Mouse (Mus musculus): ENCODE results near the gene P2rx2. TPM values are rescaled to one million over a fixed set of nuclear protein-coding genes. Genes with fewer than 3 reads are reported as not detected.
A peak's percentile ranks its signal among the peaks of the same experiment; 100 is the strongest.

P2rx2 gene
- polyA plus RNA-seq (2012; ENCODE audit: insufficient read depth, insufficient read length, missing spikeins) = not detected in 2 replicates

DNA sequence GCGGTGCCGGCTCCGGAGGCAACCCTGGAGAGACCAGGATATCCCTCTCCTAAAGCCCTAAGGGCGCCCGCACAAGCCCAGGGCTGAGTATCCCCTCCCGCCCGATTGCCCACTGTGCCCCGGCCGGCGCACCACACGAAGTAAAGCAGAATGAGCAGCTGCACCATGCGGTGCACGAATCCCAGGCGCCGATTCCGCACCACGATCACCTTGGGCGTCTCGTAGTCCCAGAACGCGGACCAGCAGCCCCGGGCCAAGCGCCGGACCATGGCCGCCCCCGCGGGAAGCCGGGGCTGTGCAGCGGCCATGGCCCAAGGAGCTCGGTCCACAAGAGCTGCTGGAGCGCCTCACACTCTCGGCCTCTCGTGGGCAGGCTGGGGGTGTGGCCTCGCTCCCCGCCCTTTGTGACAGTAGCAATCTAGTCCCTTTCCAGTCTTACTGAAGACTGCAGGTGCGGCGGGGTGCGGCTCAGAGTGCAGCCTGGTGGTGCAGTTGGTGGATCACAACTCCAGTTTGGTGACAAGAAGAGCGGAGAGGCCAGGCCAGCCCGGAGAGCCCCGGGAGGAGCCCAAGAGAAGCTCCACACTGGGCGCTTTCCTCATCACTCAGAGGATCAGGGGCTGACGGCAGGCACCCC lies at the start of gene P2rx2:
Gene P2rx2, minus strand, starts transcription at position 565 of the 637 bp plus-strand sequence.
- peak within 1 kb of the TSS; percentile 46 for H3K4me3 ChIP-seq (ENCODE audit: insufficient read depth, low read length)
- H3K27ac ChIP-seq (ENCODE audit: insufficient read depth, low read depth, low read length) = no peak within 1 kb of the TSS
- 0 out of 2 replicates have a peak, but pooled peaks cover 3% of the 10 kb centered on the region for H3K4me1 ChIP-seq (ENCODE audit: control insufficient read depth, insufficient read depth, low read length)
- TF ChIP-seq POLR2A (IDR thresholded peaks at IDR 0.05; ENCODE audit: borderline replicate concordance, low read depth, low read length) (no peak), CTCF (IDR thresholded peaks at IDR 0.05; ENCODE audit: low read depth, low read length) (no peak)

- H3K27ac ChIP-seq (ENCODE audit: insufficient read depth, low read depth, low read length) = no peak overlapping the region
- TF ChIP-seq POLR2A (IDR thresholded peaks at IDR 0.05; ENCODE audit: borderline replicate concordance, low read depth, low read length) (no peak), CTCF (IDR thresholded peaks at IDR 0.05; ENCODE audit: low read depth, low read length) (no peak)
- H3K4me1 ChIP-seq (ENCODE audit: control insufficient read depth, insufficient read depth, low read length) = peaks cover 15% of the 10 kb centered on the region
- H3K4me3 ChIP-seq (ENCODE audit: insufficient read depth, low read length) = no peak overlapping the region
These were observed 49.7 kb upstream of the P2rx2 start for GRCm38 (mm10) chr5:110392727-110393126.

- H3K4me1 ChIP-seq (ENCODE audit: control insufficient read depth, insufficient read depth, low read length) = peaks cover 14% of the 10 kb centered on the region
- no peak overlapping the region for H3K27ac ChIP-seq (ENCODE audit: insufficient read depth, low read depth, low read length)
- no peak for TF ChIP-seq CTCF (IDR thresholded peaks at IDR 0.05; ENCODE audit: low read depth, low read length)
- no peak for TF ChIP-seq POLR2A (IDR thresholded peaks at IDR 0.05; ENCODE audit: borderline replicate concordance, low read depth, low read length)
- H3K4me3 ChIP-seq (ENCODE audit: insufficient read depth, low read length) = no peak overlapping the region
These were observed 47.6 kb upstream of the P2rx2 start for GRCm38 (mm10) chr5:110390631-110391030.

DNA sequence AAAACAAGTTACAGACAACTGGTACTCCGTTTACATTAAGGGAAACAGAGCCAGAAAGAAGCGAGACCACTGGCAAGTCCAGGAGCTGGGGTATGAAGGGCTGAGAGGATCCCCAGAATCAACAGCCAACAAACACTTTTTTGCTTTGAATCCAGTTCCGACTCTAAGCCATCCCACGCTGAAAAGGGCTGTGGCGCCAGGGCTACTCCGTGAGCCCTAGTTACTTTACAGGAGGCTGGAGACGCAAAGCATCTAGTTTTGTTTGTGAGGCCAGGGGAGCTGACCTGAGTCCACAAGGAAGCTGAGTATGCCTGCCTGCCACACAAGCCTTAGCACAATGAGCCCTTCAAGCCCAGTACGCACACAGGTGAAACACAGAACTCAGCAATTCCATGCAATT lies 44.3 kb upstream of the P2rx2 start:
- Histone ChIP-seq H3K4me1 (ENCODE audit: control insufficient read depth, insufficient read depth, low read length) (peaks cover 21% of the 10 kb centered on the region), H3K27ac (ENCODE audit: insufficient read depth, low read depth, low read length) (no peak overlapping the region), H3K4me3 (ENCODE audit: insufficient read depth, low read length) (peak overlapping the region; percentile 63)
- no peak for TF ChIP-seq POLR2A (IDR thresholded peaks at IDR 0.05; ENCODE audit: borderline replicate concordance, low read depth, low read length)
- no peak for TF ChIP-seq CTCF (IDR thresholded peaks at IDR 0.05; ENCODE audit: low read depth, low read length)

GRCm38 (mm10) chr5:110386371-110387330 lies 43.6 kb upstream of the P2rx2 start:
- H3K4me3 ChIP-seq (ENCODE audit: insufficient read depth, low read length) = peak overlapping the region; percentile 63
- H3K4me1 ChIP-seq (ENCODE audit: control insufficient read depth, insufficient read depth, low read length) = peaks cover 18% of the 10 kb centered on the region
- H3K27ac ChIP-seq (ENCODE audit: insufficient read depth, low read depth, low read length) = no peak overlapping the region
- TF ChIP-seq CTCF (IDR thresholded peaks at IDR 0.05; ENCODE audit: low read depth, low read length) = no peak
- no peak for TF ChIP-seq POLR2A (IDR thresholded peaks at IDR 0.05; ENCODE audit: borderline replicate concordance, low read depth, low read length)

DNA sequence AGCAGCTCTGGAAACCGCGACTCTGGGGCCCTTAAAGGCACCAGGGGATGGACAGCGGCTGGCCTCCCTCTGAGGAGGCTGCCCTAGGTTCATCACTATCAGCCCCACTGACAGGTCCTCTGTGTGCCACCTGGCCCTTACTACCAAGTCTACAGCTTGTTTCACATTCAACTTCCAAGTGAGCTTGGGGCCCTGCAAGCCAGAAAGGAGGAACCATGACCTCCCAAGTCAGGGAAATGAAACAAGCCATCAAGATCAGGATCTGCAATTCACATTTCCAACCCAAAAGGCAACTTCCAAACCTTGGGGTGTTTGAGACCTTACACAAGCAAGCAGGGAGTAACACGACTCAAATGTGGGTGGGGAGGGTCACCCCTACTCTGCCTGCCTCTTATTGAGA lies 42.3 kb upstream of the P2rx2 start:
- Histone ChIP-seq H3K4me1 (ENCODE audit: control insufficient read depth, insufficient read depth, low read length) (peaks cover 15% of the 10 kb centered on the region), H3K4me3 (ENCODE audit: insufficient read depth, low read length) (no peak overlapping the region), H3K27ac (ENCODE audit: insufficient read depth, low read depth, low read length) (no peak overlapping the region)
- TF ChIP-seq POLR2A (IDR thresholded peaks at IDR 0.05; ENCODE audit: borderline replicate concordance, low read depth, low read length) = no peak
- TF ChIP-seq CTCF (IDR thresholded peaks at IDR 0.05; ENCODE audit: low read depth, low read length) = no peak

GRCm38 (mm10) chr5:110384491-110384890 lies 41.5 kb upstream of the P2rx2 start:
- H3K4me1 ChIP-seq (ENCODE audit: control insufficient read depth, insufficient read depth, low read length) = peaks cover 15% of the 10 kb centered on the region
- no peak overlapping the region for H3K4me3 ChIP-seq (ENCODE audit: insufficient read depth, low read length)
- no peak overlapping the region for H3K27ac ChIP-seq (ENCODE audit: insufficient read depth, low read depth, low read length)
- TF ChIP-seq POLR2A (IDR thresholded peaks at IDR 0.05; ENCODE audit: borderline replicate concordance, low read depth, low read length) (no peak), CTCF (IDR thresholded peaks at IDR 0.05; ENCODE audit: low read depth, low read length) (no peak)

GRCm38 (mm10) chr5:110379823-110380222 lies 36.8 kb upstream of the P2rx2 start:
- H3K4me1 ChIP-seq (ENCODE audit: control insufficient read depth, insufficient read depth, low read length) = peaks cover under 1% of the 10 kb centered on the region; the same call in 1 of the 2 replicates
- TF ChIP-seq CTCF (IDR thresholded peaks at IDR 0.05; ENCODE audit: low read depth, low read length) (no peak), POLR2A (IDR thresholded peaks at IDR 0.05; ENCODE audit: borderline replicate concordance, low read depth, low read length) (no peak)
- H3K27ac ChIP-seq (ENCODE audit: insufficient read depth, low read depth, low read length) = no peak overlapping the region
- H3K4me3 ChIP-seq (ENCODE audit: insufficient read depth, low read length) = no peak overlapping the region

DNA sequence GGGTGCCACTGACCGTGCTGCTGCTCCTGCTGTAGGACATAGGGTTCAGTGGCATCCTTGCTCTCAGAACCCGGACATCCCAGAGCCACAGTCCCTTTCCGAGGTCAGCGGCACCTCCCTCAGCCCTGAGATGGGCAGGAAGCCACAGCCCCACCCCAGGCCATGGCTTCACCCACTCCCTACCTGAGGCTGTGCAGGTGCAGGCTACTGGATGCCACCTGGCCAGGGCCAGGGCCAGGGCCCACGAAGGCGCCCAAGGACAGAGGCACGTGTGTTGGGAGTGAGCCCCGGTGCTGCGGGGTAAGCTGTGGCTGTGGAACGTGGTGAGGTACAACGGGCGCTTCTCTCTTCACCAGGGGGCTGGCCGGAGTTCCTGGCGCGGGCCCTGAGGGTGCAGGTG lies 36.1 kb upstream of the P2rx2 start:
- Histone ChIP-seq H3K4me3 (ENCODE audit: insufficient read depth, low read length) (no peak overlapping the region), H3K27ac (ENCODE audit: insufficient read depth, low read depth, low read length) (no peak overlapping the region), H3K4me1 (ENCODE audit: control insufficient read depth, insufficient read depth, low read length) (no peaks in the 10 kb centered on the region)
- TF ChIP-seq POLR2A (IDR thresholded peaks at IDR 0.05; ENCODE audit: borderline replicate concordance, low read depth, low read length) (no peak), CTCF (IDR thresholded peaks at IDR 0.05; ENCODE audit: low read depth, low read length) (no peak)

DNA sequence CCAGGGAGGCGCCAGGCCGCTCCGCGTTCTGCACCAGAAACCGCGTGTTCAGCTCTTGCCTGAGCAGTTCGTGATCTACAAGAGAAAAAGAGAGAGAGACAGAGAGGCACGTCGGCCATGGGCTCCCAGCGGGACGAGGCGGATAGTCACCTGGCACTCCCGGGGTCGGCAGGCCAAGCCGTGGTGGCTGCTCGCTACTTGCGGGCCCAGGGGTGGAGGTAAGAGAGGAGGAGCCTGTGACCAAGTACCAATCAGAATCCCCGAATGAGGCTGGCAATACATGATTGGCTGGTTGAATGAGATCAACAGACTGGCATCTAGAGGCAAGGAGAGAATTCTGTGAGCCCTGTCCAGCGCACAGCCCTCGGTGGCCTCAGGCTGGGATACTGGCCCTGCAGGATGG lies 35.2 kb upstream of the P2rx2 start:
- Histone ChIP-seq H3K4me3 (ENCODE audit: insufficient read depth, low read length) (no peak overlapping the region), H3K4me1 (ENCODE audit: control insufficient read depth, insufficient read depth, low read length) (no peaks in the 10 kb centered on the region), H3K27ac (ENCODE audit: insufficient read depth, low read depth, low read length) (no peak overlapping the region)
- TF ChIP-seq POLR2A (IDR thresholded peaks at IDR 0.05; ENCODE audit: borderline replicate concordance, low read depth, low read length) = no peak
- TF ChIP-seq CTCF (IDR thresholded peaks at IDR 0.05; ENCODE audit: low read depth, low read length) = no peak

All from bone marrow macrophage, adult 2 months (primary cell).